Mouse (Mus musculus) brain, embryonic 14.5 days (tissue): ENCODE measurements around the gene Defb22. TPM values are rescaled to one million over a fixed set of nuclear protein-coding genes. Genes with fewer than 3 reads are reported as not detected.
A peak's percentile ranks its signal among the peaks of the same experiment; 100 is the strongest.

Source experiments
- DNase-seq: peaks from one replicate; pipeline ENCODE4 v3.0.0-alpha.2; 2011; ENCODE audit warnings: low read depth
- CTCF ChIP-seq: fragments of 200-500 bp; IDR thresholded peaks from 2 replicates; pipeline ENCODE4 v1.5.1; 2012; ENCODE audit warnings: inconsistent platforms, mild to moderate bottlenecking, moderate library complexity, borderline replicate concordance; ENCODE audit not compliant: insufficient read depth, insufficient read length; ENCODE audit errors: extremely low read depth
- POLR2A ChIP-seq: fragments of 200-500 bp; IDR thresholded peaks from 2 replicates; pipeline ENCODE4 v1.6.1; 2012; ENCODE audit warnings: mild to moderate bottlenecking, inconsistent platforms, borderline replicate concordance; ENCODE audit not compliant: poor library complexity, insufficient read depth, insufficient read length, severe bottlenecking; ENCODE audit errors: extremely low read depth
- polyA plus RNA-seq: library from polyadenylated mRNA; depleted of rRNA; stranded (reverse); fragments of >200 nt; gene quantifications from 2 replicates; pipeline ENCODE4 v1.2.3, GENCODE M21; 2012; rRNA removed

Gene Defb22
- polyA plus RNA-seq = not detected in 2 replicates

- DNase-seq = no peak
- TF ChIP-seq CTCF (no peak), POLR2A (no peak)
Measured at GRCm38 (mm10) chr2:152490038-152490437, at the start of gene Defb22. Defb22 (minus strand) TSS chr2:152490138.

GRCm38 (mm10) chr2:152517981-152518380, 28.0 kb upstream of the Defb22 start, which contains the start of gene Defb28:
Defb28 (plus strand) TSS chr2:152518255.
- TF ChIP-seq CTCF (no peak), POLR2A (no peak)
- no peak for DNase-seq

- no peak for TF ChIP-seq CTCF
- TF ChIP-seq POLR2A = no peak
- peak; percentile 14 for DNase-seq
Measured at GRCm38 (mm10) chr2:152516084-152516483, 26.1 kb upstream of the Defb22 start.

GRCm38 (mm10) chr2:152511592-152511991, 21.7 kb upstream of the Defb22 start, which contains the start of gene Defb26:
Defb26 (minus strand) TSS chr2:152511692.
- DNase-seq = no peak
- no peak for TF ChIP-seq POLR2A
- no peak for TF ChIP-seq CTCF

- TF ChIP-seq CTCF (no peak), POLR2A (no peak)
Measured at GRCm38 (mm10) chr2:152503950-152504349, 14.0 kb upstream of the Defb22 start.

GRCm38 (mm10) chr2:152500863-152501229, 10.9 kb upstream of the Defb22 start:
- peak; percentile 13; the same call in 1 of the 2 replicates for TF ChIP-seq CTCF
- no peak for TF ChIP-seq POLR2A
- no peak for DNase-seq

More at GRCm38 (mm10) chr2:152503950-152504349, 14.0 kb upstream of the Defb22 start:
- DNase-seq = no peak

- TF ChIP-seq POLR2A = no peak
- no peak for TF ChIP-seq CTCF
- DNase-seq = peak; percentile 27
Measured at GRCm38 (mm10) chr2:152500204-152500862, 10.4 kb upstream of the Defb22 start.

GRCm38 (mm10) chr2:152498020-152498419, 8.1 kb upstream of the Defb22 start:
- peak; percentile 2 for DNase-seq
- TF ChIP-seq POLR2A (no peak), CTCF (no peak)

- TF ChIP-seq POLR2A (no peak), CTCF (no peak)
- no peak for DNase-seq
Measured at GRCm38 (mm10) chr2:152493151-152493550, 3.2 kb upstream of the Defb22 start.

GRCm38 (mm10) chr2:152487024-152487423, 2.9 kb downstream of the Defb22 start:
- no peak for TF ChIP-seq POLR2A
- peak; percentile 51; the same call in 1 of the 2 replicates for TF ChIP-seq CTCF
- DNase-seq = no peak

- no peak for TF ChIP-seq CTCF
- no peak for TF ChIP-seq POLR2A
- no peak for DNase-seq
Measured at GRCm38 (mm10) chr2:152481726-152482125, 8.2 kb downstream of the Defb22 start.

GRCm38 (mm10) chr2:152480881-152481280, 9.1 kb downstream of the Defb22 start:
- DNase-seq = no peak
- TF ChIP-seq CTCF (no peak), POLR2A (no peak)
